Mouse (Mus musculus) brain, embryonic 14.5 days (tissue): ENCODE results near the gene Rbfox2.

ENCODE experiments used
- CTCF ChIP-seq: fragments of 200-500 bp; IDR thresholded peaks from 2 replicates; pipeline ENCODE4 v1.5.1; 2012; ENCODE audit warnings: inconsistent platforms, mild to moderate bottlenecking, moderate library complexity, borderline replicate concordance; ENCODE audit not compliant: insufficient read depth, insufficient read length; ENCODE audit errors: extremely low read depth
- POLR2A ChIP-seq: fragments of 200-500 bp; IDR thresholded peaks from 2 replicates; pipeline ENCODE4 v1.6.1; 2012; ENCODE audit warnings: mild to moderate bottlenecking, inconsistent platforms, borderline replicate concordance; ENCODE audit not compliant: poor library complexity, insufficient read depth, insufficient read length, severe bottlenecking; ENCODE audit errors: extremely low read depth

- TF ChIP-seq POLR2A (no peak), CTCF (no peak)
Measured at GRCm38 (mm10) chr15:77113591-77113990, 193.2 kb downstream of the Rbfox2 start.
